Mouse (Mus musculus) intestine, postnatal 0 days (tissue): ENCODE measurements around the gene Ranbp1. TPM values are rescaled to one million over a fixed set of nuclear protein-coding genes. Genes with fewer than 3 reads are reported as not detected.

Experiments used
- ATAC-seq: fragments of 200-750 bp; cut with Nextera tagmentation; 2 replicates; pipeline ENCODE4 v1.8.0; 2017; ENCODE audit warnings: mild to moderate bottlenecking, moderate TSS enrichment, moderate library complexity
- H3K27ac ChIP-seq: fragments of 300-500 bp; sonication (generic); 2 replicates; pipeline ENCODE4 v1.5.1; 2014; ENCODE audit warnings: mild to moderate bottlenecking, low read depth, low read length, moderate library complexity
- H3K27me3 ChIP-seq: fragments of 300-500 bp; sonication (generic); replicated peaks from 2 replicates; pipeline ENCODE4 v1.6.1; 2014; ENCODE audit warnings: low read length, mixed read lengths; ENCODE audit not compliant: control insufficient read depth, insufficient read depth
- H3K36me3 ChIP-seq: fragments of 300-500 bp; sonication (generic); 2 replicates; pipeline ENCODE4 v1.6.1; 2014; ENCODE audit warnings: mild to moderate bottlenecking, moderate library complexity; ENCODE audit not compliant: control insufficient read depth, insufficient read depth
- H3K4me1 ChIP-seq: fragments of 300-500 bp; sonication (generic); replicated peaks from 2 replicates; pipeline ENCODE4 v1.6.1; 2014; ENCODE audit warnings: antibody characterized with exemption, low read length, mixed read lengths; ENCODE audit not compliant: control insufficient read depth, insufficient read depth
- H3K4me2 ChIP-seq: fragments of 300-500 bp; sonication (generic); replicated peaks from 2 replicates; pipeline ENCODE4 v1.6.1; 2014; ENCODE audit warnings: low read depth, mild to moderate bottlenecking, moderate library complexity
- H3K4me3 ChIP-seq: fragments of 300-500 bp; sonication (generic); 2 replicates; pipeline ENCODE4 v1.5.1; 2014; ENCODE audit warnings: low read depth, low read length
- H3K9ac ChIP-seq: fragments of 300-500 bp; sonication (generic); 2 replicates; pipeline ENCODE4 v1.6.1; 2014; ENCODE audit warnings: mild to moderate bottlenecking, low read depth, low read length
- H3K9me3 ChIP-seq: fragments of 300-500 bp; sonication (generic); 2 replicates; pipeline ENCODE4 v1.6.1; 2016; ENCODE audit warnings: mixed run types; ENCODE audit not compliant: control insufficient read depth
- CTCF ChIP-seq: sonication (generic); IDR thresholded peaks from 2 replicates; pipeline ENCODE4 v1.5.1; 2016; ENCODE audit warnings: low read depth, mild to moderate bottlenecking, control low read depth, antibody characterized with exemption, moderate library complexity
- WGBS: fragments of 180-500 bp; shearing (Covaris S2); extraction: QIAGEN DNeasy Blood & Tissue Kit; methylation state at CpG from one replicate; pipeline ENCODE4 v1.1.7; 2014; 5-methylcytosine and 5-hydroxymethylcytosine counted together
- polyA plus RNA-seq: library from polyadenylated mRNA; unstranded; fragments of >200 nt; fragmentation: Nextera tagmentation; extraction: Ambion mirVana; gene quantifications from 2 replicates; pipeline ENCODE4 v1.2.1, GENCODE M21; 2015

The Ranbp1 gene
- polyA plus RNA-seq, 1 experiment from 2014 or later: 229 TPM

DNA sequence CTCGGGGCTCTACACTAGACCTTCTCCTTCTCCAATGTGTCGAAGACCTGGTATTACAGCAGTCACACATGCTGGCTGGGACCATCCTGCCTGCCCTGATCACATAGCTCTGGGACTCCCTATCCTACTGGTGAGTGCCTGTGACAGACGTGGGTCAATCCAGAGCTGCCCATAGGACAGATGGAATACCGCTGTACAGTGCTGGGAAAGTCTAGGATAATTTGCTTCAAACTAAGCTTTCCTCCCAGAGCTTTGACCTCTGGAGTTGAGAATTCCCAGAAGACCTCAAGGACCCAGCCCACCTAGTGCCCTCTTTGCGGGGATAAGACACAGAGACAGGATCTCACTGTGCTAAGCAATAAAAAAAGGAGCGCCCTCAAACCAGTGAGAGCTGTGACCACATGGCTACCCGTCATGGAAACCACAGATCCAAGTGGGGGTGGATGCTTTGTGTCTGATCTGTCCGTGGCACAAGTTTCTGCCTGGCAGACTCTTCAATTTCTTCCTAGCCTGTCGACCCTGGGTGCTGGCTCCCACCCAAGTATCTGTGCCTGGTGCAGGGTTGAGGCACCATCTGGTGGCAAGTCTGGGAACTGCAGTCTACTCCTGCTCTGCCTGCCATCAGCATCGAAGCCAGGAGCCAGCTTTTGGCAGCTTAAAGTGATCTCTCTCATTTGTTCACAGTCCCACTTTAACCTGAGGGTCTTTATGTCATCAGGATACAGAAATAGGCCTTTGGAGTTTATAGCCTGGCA, 36.9 kb downstream of the Ranbp1 start:
- Histone ChIP-seq H3K27ac (no peak overlapping the region), H3K9me3 (no peaks in the 10 kb centered on the region), H3K36me3 (no peaks in the 10 kb centered on the region), H3K4me3 (no peak overlapping the region), H3K9ac (no peak overlapping the region), H3K4me2 (no peak overlapping the region), H3K4me1 (no peaks in the 10 kb centered on the region), H3K27me3 (0 out of 2 replicates have a peak, but pooled peaks cover 5% of the 10 kb centered on the region)
- TF ChIP-seq CTCF: peak; percentile 99
- 32% methylated on average over 10 of the region's 10 CpGs for WGBS
- ATAC-seq: no peak; the same call in 1 of the 2 replicates

DNA sequence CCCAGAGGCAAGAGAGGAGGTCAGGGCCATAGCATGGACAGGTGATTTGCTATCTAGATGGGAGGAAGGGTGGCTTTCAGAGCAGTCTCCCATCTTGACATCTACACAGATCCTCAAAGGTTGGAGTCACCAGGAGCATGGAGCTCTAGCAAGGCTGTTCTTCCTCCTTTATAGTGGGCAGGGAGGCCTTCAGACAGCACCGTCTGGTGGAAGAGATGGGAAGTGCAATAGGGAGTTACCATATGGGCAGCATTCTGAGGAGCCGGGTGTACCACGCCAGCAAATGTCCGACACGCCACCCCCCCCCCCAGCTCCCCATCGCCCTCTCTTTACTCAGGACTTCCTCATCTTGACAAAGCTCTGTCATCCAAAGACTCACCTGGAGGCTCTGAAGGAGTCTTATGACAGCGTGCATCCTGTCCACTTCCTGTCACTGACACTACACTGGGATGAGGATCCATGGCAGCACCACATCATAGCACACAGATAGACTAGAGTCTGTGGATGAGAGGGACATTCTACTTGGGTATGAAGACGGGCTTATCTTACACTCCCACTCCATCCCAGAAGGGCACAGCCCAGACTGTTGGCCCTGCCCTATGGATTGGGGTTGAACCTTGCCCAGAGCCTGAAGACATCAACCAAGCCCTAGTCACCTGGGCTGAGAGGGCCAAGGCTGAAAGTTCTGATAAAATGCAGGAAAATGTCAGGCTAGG, 37.7 kb downstream of the Ranbp1 start:
- Histone ChIP-seq H3K9me3 (no peaks in the 10 kb centered on the region), H3K9ac (no peak overlapping the region), H3K27ac (no peak overlapping the region), H3K4me1 (no peaks in the 10 kb centered on the region), H3K4me2 (0 out of 2 replicates have a peak overlapping the region, but pooled peaks have one; percentile 24), H3K4me3 (no peak overlapping the region), H3K27me3 (0 out of 2 replicates have a peak, but pooled peaks cover 5% of the 10 kb centered on the region), H3K36me3 (no peaks in the 10 kb centered on the region)
- peak; percentile 46 for ATAC-seq
- peak; percentile 92 for TF ChIP-seq CTCF
- 13% methylated on average over 8 of the region's 8 CpGs for WGBS

DNA sequence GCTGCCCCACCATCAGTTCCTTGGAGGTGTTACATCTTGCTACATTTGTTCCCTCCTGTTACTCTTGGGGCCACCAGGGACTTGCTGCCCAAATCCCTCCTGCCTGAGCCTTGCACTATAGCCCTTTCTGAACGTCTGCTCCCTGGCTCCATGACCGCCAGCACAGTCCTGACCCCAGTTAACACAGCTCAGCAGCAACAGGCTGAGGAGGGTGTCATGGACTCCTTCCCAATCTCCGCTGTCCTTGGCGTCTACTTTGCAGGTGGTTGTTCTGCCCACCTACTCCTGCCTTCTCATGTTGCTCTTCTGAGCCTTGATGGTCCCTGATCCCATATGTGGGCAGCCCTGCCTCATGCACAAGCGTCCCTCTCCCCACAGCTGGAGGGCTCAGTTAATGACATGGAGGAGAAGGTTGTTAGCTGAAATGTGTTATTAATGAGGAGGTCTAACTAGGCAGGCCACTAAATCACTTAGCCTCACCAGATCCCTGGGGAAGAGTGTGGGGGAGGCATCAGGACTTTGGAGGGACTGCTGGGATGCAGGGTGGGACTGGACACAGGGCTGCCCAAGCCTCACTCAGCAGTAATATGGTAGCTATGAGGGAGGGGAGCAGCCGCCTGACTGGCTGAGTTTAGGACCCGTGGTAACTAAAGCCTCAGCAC, 45.0 kb downstream of the Ranbp1 start:
- 73% methylated on average over 7 of the region's 7 CpGs for WGBS
- H3K27ac ChIP-seq: no peak overlapping the region

DNA sequence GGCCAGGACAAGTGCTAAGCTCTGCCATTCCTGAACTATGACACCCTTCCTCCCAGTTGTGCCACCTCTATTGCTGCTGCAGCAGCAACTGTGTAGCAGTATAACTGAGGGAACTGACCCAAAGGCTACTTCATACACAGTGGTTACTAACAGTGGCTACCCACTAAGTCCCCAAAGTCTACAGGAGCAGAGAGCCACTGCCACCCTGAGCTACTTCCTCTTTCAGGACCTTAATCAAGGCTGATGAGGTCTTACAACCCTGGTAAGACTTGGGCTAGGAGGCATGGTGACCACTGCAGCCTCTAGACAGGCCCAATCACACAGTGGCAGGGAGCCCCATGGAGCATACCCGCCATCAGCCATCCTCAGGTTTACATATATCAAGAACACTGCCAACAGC, 46.5 kb downstream of the Ranbp1 start:
- Histone ChIP-seq H3K36me3 (no peaks in the 10 kb centered on the region), H3K27ac (no peak overlapping the region; the same call in 1 of the 2 replicates), H3K4me1 (no peaks in the 10 kb centered on the region), H3K9ac (no peak overlapping the region), H3K4me3 (no peak overlapping the region), H3K27me3 (no peaks in the 10 kb centered on the region), H3K9me3 (no peaks in the 10 kb centered on the region), H3K4me2 (no peak overlapping the region)
- no peak for TF ChIP-seq CTCF
- ATAC-seq: no peak
- 96% methylated on average over 1 of the region's 1 CpGs for WGBS

More for the DNA sequence above, 45.0 kb downstream of the Ranbp1 start:
- no peak for ATAC-seq
- Histone ChIP-seq H3K27me3 (no peaks in the 10 kb centered on the region), H3K9me3 (no peaks in the 10 kb centered on the region), H3K4me3 (no peak overlapping the region), H3K9ac (no peak overlapping the region), H3K36me3 (no peaks in the 10 kb centered on the region), H3K4me2 (no peak overlapping the region), H3K4me1 (no peaks in the 10 kb centered on the region)
- no peak for TF ChIP-seq CTCF

DNA sequence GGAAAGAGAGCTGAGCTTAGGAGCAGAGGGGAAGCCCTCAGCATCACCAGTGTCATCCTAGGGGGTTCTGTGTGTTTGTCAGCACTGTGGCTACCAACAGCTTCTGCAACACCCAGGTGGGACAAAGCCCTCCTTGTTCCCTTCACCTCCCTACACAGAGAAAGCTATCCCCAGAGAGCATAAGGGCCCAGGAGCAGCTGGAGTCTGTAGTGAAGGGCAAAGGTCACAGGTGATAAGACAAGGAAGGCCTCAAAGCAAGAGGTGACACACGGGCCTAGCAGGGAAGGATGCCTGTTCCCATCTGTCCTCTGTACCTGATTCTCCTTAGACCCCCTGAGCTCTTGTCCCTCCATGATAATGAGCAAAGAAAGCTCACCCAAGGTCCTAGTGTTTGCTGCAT, 46.9 kb downstream of the Ranbp1 start:
- peak; percentile 40 for ATAC-seq
- H3K4me3 ChIP-seq: no peak overlapping the region
- no peak overlapping the region for H3K9ac ChIP-seq
- no peaks in the 10 kb centered on the region for H3K36me3 ChIP-seq
- TF ChIP-seq CTCF: no peak
- no peaks in the 10 kb centered on the region for H3K9me3 ChIP-seq
- H3K4me2 ChIP-seq: no peak overlapping the region
- H3K27ac ChIP-seq: no peak overlapping the region
- H3K4me1 ChIP-seq: no peaks in the 10 kb centered on the region
- no peaks in the 10 kb centered on the region for H3K27me3 ChIP-seq
- WGBS: 27% methylated on average over 1 of the region's 1 CpGs

DNA sequence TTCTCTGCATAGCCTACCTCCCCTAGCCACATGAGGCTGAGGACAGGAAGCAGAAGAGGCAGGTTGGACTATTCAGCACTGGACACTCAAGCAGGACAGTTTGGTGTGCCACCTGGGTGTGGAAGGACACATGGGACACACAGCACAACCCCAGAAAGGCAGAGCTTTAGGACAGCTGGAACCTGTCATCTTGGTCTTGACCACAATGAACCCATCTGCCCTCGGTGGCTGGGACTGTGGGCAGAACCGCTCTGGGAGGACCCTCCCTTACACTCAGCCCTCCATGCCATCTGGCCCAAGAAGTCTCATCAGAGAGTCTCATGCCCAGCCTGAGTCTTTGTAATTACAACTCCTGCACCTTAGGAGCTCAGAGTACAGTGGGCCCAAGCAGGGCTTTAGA, 48.5 kb downstream of the Ranbp1 start:
- Histone ChIP-seq H3K27me3 (no peaks in the 10 kb centered on the region), H3K9me3 (no peaks in the 10 kb centered on the region), H3K36me3 (no peaks in the 10 kb centered on the region), H3K9ac (no peak overlapping the region), H3K4me1 (peaks cover under 1% of the 10 kb centered on the region; the same call in 1 of the 2 replicates), H3K4me2 (no peak overlapping the region), H3K4me3 (no peak overlapping the region), H3K27ac (no peak overlapping the region)
- WGBS: 89% methylated on average over 2 of the region's 2 CpGs
- ATAC-seq: no peak
- TF ChIP-seq CTCF: no peak
